Mouse (Mus musculus) C2C12 (cell line): ENCODE data around the gene Uox.

ENCODE experiments used
- CEBPB ChIP-seq: IDR thresholded peaks from one replicate; pipeline ENCODE4 v1.6.1; 2011; ENCODE audit warnings: low read depth, mild to moderate bottlenecking, control low read depth, moderate library complexity
- CTCF ChIP-seq: IDR thresholded peaks from one replicate; pipeline ENCODE4 v1.5.1; 2011; ENCODE audit not compliant: control insufficient read depth, insufficient read depth, insufficient read length
- FOSL1 ChIP-seq: IDR thresholded peaks from one replicate; pipeline ENCODE4 v1.8.0; 2011; ENCODE audit warnings: mild to moderate bottlenecking, low read length; ENCODE audit not compliant: poor library complexity, insufficient read depth, severe bottlenecking
- MAX ChIP-seq: IDR thresholded peaks from one replicate; pipeline ENCODE4 v1.6.1; 2011; ENCODE audit warnings: mild to moderate bottlenecking, control low read depth
- MYOD1 ChIP-seq: IDR thresholded peaks from one replicate; pipeline ENCODE4 v1.6.1; 2011; ENCODE audit warnings: low read depth; ENCODE audit not compliant: control insufficient read depth, insufficient read length
- MYOG ChIP-seq: IDR thresholded peaks from one replicate; pipeline ENCODE4 v1.6.1; 2011; ENCODE audit not compliant: control insufficient read depth, insufficient read length; ENCODE audit errors: extremely low read depth
- USF1 ChIP-seq: IDR thresholded peaks from one replicate; pipeline ENCODE4 v1.6.1; 2011; ENCODE audit warnings: low read depth, mild to moderate bottlenecking, control low read depth, moderate library complexity

DNA sequence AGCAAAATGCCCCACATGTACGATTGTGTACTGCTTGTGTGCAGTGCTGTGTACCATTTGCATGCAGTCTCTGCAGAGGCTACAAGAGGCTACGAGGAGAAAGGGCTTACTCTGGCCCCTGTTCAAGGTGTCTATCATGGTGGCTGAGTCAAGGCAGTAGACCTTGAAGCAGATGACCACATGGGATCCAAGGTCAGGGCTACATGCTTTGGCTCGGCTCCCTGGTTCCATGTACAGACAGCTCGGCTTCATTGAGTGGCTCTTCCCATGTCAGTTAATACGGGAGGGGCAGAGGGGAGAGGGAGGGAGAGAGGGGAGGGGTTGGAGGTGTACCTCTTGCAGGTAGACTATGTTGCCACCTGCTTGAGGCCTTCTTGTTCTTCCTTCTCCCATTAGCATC is 82.2 kb downstream of the Uox start:
- TF ChIP-seq CTCF (no peak), MAX (no peak), USF1 (no peak), CEBPB (no peak), MYOD1 (no peak), FOSL1 (no peak), MYOG (no peak)
